Mouse (Mus musculus) cerebellum, adult 2 months (tissue): ENCODE data around the gene Pex11a. TPM values are rescaled to one million over a fixed set of nuclear protein-coding genes. Genes with fewer than 3 reads are reported as not detected.
"Not testable (repeated sequence)": the region's sequence is repeated elsewhere in the genome, so short reads cannot be mapped to it uniquely, and the experiment has no call there.

Source experiments
- DNase-seq, 2 experiments: peaks; one replicate each; pipeline ENCODE4 v3.0.0; 2021
- H3K27ac ChIP-seq: fragments of 200-500 bp; 2 replicates; pipeline ENCODE4 v1.5.1; 2012; ENCODE audit warnings: low read length, control low read depth, inconsistent platforms; ENCODE audit not compliant: insufficient read depth
- H3K27me3 ChIP-seq: fragments of 200-500 bp; 2 replicates; pipeline ENCODE4 v1.6.1; 2012; ENCODE audit warnings: inconsistent platforms, mild to moderate bottlenecking, low read length, moderate library complexity; ENCODE audit not compliant: control insufficient read depth, insufficient read depth
- H3K4me1 ChIP-seq: fragments of 200-500 bp; 2 replicates; pipeline ENCODE4 v1.6.1; 2011; ENCODE audit warnings: low read length; ENCODE audit not compliant: control insufficient read depth, insufficient read depth
- H3K4me3 ChIP-seq: fragments of 200-500 bp; replicated peaks from 2 replicates; pipeline ENCODE3; 2011; ENCODE audit warnings: mild to moderate bottlenecking, low read depth, low read length, control low read depth; ENCODE audit not compliant: insufficient read depth
- CTCF ChIP-seq: fragments of 200-500 bp; IDR thresholded peaks from 2 replicates; pipeline ENCODE4 v1.5.1; 2011; ENCODE audit warnings: low read depth, mild to moderate bottlenecking, control low read depth, low read length, moderate library complexity, borderline replicate concordance; ENCODE audit not compliant: insufficient read depth
- POLR2A ChIP-seq: fragments of 200-500 bp; IDR thresholded peaks from 2 replicates; pipeline ENCODE4 v1.6.1; 2011; ENCODE audit warnings: low read length, control low read depth, borderline replicate concordance; ENCODE audit not compliant: insufficient read depth
- WGBS: fragments of 180-500 bp; shearing (Covaris S2); methylation state at CpG from one replicate; pipeline ENCODE4 v1.1.7; 2018; 5-methylcytosine and 5-hydroxymethylcytosine counted together
- polyA plus RNA-seq: library from polyadenylated mRNA; depleted of rRNA; stranded (reverse); fragments of >200 nt; gene quantifications from 2 replicates; pipeline ENCODE4 v1.2.3, GENCODE M21; 2012; rRNA removed

Pex11a gene
- polyA plus RNA-seq, result 9.1 and 10.5 TPM in 2 replicates

DNA sequence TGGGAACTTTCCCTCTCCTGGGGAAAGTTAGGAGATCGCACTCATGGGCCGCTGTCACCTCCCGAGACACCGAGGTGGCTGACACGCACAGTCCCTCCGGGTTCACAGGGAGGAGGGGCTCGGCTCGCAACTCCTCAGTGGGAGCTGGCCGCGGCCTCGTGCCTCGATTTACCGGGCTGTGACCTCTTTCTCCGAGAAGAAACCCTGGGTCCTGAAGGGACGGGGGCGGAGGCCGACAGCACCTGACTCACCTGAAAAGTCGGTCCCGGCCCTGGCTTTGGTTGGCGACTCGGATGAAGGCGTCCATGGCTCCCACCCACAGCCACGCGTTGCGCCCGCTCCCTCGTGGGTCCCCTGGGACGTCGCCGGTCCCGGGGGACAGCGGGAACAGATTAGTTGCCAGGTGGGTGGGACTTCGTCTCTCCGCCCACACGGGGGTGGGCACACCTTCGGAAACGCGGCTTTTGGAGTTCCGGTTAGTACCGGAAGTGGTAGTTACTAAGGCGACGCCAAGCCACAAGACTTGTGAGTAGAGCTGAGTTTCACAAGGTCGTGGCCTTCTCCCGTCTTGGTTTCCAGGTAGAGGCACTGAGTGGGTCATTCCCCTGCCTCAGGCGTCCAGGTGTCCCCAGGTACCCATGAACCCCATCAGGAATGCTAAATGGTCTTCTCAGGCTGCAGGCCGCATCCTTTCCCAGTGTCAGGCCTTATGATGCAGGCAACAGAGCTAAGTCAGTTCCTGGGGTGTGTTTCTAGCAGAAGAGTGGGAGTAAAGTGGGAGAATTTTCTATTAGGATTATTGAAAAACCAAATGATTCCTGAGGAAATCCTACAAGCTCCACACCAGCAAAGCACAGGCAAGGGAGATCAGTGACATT is at the start of gene Pex11a, which contains the start of gene Wdr93:
Pex11a (minus strand) TSS at position 473 of the 878 bp plus-strand sequence.
Wdr93 (plus strand) TSS at position 505 of the 878 bp plus-strand sequence.
- peak within 1 kb of the TSS; percentile 55 for H3K4me3 ChIP-seq
- peak; percentile 75 for DNase-seq
- 3% methylated on average over 46 of the region's 46 CpGs for WGBS

DNA sequence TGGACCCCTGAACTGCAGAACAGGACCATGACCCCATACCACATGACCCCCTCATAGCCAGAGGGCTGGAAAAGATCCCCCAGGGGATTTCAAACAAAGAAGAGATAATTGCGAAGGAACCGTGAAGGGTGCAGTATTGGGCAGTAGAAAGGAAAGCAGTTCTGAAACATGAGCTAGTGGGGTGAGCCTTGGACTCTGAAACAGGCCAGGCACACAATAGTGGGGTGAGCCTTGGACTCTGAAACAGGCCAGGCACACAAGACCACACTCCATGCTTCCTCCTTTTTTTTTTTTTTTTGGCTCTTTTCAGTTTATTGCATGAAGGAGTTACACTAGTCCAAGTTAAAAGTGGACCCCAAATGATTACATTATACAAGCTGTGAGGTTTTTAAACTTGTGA is 46.9 kb upstream of the Pex11a start:
- DNase-seq, H3K27me3 ChIP-seq: not testable (repeated sequence)

More for the DNA sequence above, at the start of gene Pex11a, which contains the start of gene Wdr93:
- no peaks in the 10 kb centered on the region for H3K4me1 ChIP-seq
- no peaks in the 10 kb centered on the region for H3K27me3 ChIP-seq
- TF ChIP-seq POLR2A (no peak), CTCF (no peak)
- H3K27ac ChIP-seq, result no peak within 1 kb of the TSS

GRCm38 (mm10) chr7:79786295-79786694 is 43.4 kb upstream of the Pex11a start:
- DNase-seq, result peak; percentile 46 to 61
- H3K4me1 ChIP-seq, result no peaks in the 10 kb centered on the region
- H3K4me3 ChIP-seq, result no peak overlapping the region
- no peak overlapping the region for H3K27ac ChIP-seq
- TF ChIP-seq CTCF, result peak; percentile 73
- no peak for TF ChIP-seq POLR2A
- 18% methylated on average over 6 of the region's 6 CpGs for WGBS
- H3K27me3 ChIP-seq, result no peaks in the 10 kb centered on the region

More for the DNA sequence above, 46.9 kb upstream of the Pex11a start:
- not testable (repeated sequence) for H3K4me3 ChIP-seq, H3K4me1 ChIP-seq, H3K27ac ChIP-seq
- 45% methylated on average over 2 of the region's 2 CpGs for WGBS

DNA sequence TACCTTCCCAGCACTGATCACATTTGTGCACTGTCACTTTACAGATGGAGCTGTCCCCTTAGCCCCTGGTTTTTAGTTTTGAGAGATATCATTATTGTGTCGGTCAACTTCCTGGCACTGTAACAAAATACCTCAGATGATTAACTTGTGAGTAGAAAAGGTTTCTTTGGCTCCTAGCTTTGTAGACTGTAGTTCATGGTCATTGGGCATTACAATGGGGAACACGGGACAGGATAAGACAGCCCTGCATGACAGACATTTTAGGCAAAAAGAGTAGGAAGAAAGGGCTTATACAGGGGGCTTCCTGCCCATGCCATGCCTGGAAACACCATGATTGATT is 39.6 kb upstream of the Pex11a start:
- no peak for TF ChIP-seq CTCF
- no peak for TF ChIP-seq POLR2A

GRCm38 (mm10) chr7:79781826-79782515 is 39.0 kb upstream of the Pex11a start:
- 68% methylated on average over 11 of the region's 11 CpGs for whole genome bisulfite sequencing
- Histone ChIP-seq H3K27ac (no peak overlapping the region), H3K27me3 (no peaks in the 10 kb centered on the region), H3K4me3 (no peak overlapping the region), H3K4me1 (0 out of 2 replicates have a peak, but pooled peaks cover 3% of the 10 kb centered on the region)
- DNase-seq, result no peak
- TF ChIP-seq CTCF (no peak), POLR2A (no peak)

More for the DNA sequence above, 39.6 kb upstream of the Pex11a start:
- H3K4me3 ChIP-seq, result no peak overlapping the region
- H3K27me3 ChIP-seq, result no peaks in the 10 kb centered on the region
- 0 out of 2 replicates have a peak, but pooled peaks cover 3% of the 10 kb centered on the region for H3K4me1 ChIP-seq
- no peak for DNase-seq
- WGBS, result 70% methylated on average over 2 of the region's 2 CpGs
- no peak overlapping the region for H3K27ac ChIP-seq

DNA sequence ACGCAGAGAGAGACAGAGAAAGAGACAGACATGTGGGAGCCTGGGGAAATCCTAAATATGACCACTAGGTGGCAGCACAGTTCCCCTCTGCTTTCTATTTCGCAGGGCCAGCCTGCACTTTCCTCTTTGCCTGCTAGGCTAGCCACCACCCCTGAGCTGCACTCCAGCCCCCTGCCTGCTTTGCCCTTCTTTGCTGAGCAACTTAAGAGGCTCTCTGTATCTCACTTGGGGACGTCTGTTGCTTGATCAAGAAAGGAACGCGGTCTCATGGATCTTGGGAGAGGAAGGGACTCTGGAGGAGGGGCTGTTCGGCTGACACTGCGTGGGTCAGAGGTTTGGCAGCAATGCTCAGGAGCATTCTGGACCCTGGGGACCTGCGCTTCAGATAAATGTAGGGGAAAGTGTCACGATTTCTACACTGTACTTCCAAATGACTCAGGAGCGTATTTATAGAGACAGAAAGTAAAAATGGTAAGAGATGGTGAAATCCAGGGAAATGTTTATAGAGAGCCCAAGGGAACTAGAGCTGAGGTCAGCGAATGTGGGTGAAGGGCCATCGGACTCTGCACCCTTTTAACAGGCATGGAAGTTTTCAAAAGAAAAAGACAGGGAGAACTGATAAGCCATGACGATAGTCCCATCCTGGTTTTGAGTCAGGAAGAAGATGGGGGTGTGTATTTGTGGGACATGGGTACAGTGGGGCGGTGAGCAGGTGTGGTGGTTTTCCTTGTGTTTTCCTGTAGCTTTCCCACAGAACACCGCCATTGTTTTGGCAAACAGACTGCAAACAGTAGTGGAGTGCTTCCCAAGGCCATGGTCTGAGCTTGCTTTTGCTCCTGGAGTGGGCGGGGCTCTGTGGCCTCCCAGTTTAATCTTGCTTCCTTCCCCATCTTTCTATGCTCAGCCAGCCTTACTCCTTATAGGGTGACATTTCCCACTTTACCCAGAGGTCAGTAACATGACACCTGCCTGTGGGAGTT is 38.0 kb upstream of the Pex11a start:
- WGBS, result 37% methylated on average over 16 of the region's 16 CpGs
- Histone ChIP-seq H3K4me1 (0 out of 2 replicates have a peak, but pooled peaks cover 3% of the 10 kb centered on the region), H3K4me3 (peak overlapping the region; percentile 41), H3K27ac (no peak overlapping the region), H3K27me3 (no peaks in the 10 kb centered on the region)
- no peak for TF ChIP-seq POLR2A
- TF ChIP-seq CTCF, result peak; percentile 83
- peak; percentile 45 to 75 for DNase-seq
